Mouse (Mus musculus): ENCODE data around the gene Stat6. TPM values are rescaled to one million over a fixed set of nuclear protein-coding genes. Genes with fewer than 3 reads are reported as not detected.

Stat6 gene
- polyA plus RNA-seq, 1 experiment from 2014 or later: 6.8 TPM

DNA sequence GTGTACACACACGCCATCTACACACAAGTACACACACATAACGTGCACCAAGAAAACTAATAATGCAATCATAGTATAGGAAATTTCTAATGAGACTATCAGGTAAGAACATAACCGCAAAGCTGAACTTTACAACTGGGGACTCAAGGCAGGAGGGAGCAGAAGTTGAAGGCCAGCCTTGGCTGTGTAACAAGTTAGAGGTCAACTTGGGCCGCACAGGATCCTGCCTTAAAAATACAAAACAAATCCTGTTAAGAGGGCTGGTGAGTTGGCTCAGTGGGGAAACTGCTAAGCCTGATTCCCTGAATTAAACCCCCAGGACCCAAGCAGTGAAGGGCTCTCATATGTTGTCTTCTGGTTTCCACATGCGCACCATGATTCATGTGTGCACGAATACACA, 40.6 kb upstream of the Stat6 start:
- no peaks in the 10 kb centered on the region for H3K27me3 ChIP-seq (ENCODE audit: control insufficient read depth, insufficient read depth, low read length)
- no peaks in the 10 kb centered on the region for H3K4me1 ChIP-seq (ENCODE audit: control insufficient read depth, insufficient read depth, low read length)
- no peaks in the 10 kb centered on the region for H3K9me3 ChIP-seq (ENCODE audit: control insufficient read depth, low read length)
- H3K9ac ChIP-seq (ENCODE audit: low read length): no peak overlapping the region
- ATAC-seq (ENCODE audit: insufficient read depth, low FRiP score, low TSS enrichment) (no peak), DNase-seq (ENCODE audit: low spot score) (no peak)
- no peak overlapping the region for H3K27ac ChIP-seq (ENCODE audit: low read depth, low read length)
- peaks cover 9% of the 10 kb centered on the region; the same call in 1 of the 2 replicates for H3K36me3 ChIP-seq (ENCODE audit: control insufficient read depth, insufficient read depth, low read length)
- no peak overlapping the region for H3K4me3 ChIP-seq (ENCODE audit: low read depth, low read length)
- whole genome bisulfite sequencing: 92% methylated on average over 6 of the region's 6 CpGs
- no peak overlapping the region for H3K4me2 ChIP-seq (ENCODE audit: low read depth)

GRCm38 (mm10) chr10:127603437-127604371, 39.1 kb upstream of the Stat6 start:
- 77% methylated on average over 13 of the region's 13 CpGs for WGBS
- Histone ChIP-seq H3K4me2 (ENCODE audit: low read depth) (no peak overlapping the region), H3K4me1 (ENCODE audit: control insufficient read depth, insufficient read depth, low read length) (no peaks in the 10 kb centered on the region)

DNA sequence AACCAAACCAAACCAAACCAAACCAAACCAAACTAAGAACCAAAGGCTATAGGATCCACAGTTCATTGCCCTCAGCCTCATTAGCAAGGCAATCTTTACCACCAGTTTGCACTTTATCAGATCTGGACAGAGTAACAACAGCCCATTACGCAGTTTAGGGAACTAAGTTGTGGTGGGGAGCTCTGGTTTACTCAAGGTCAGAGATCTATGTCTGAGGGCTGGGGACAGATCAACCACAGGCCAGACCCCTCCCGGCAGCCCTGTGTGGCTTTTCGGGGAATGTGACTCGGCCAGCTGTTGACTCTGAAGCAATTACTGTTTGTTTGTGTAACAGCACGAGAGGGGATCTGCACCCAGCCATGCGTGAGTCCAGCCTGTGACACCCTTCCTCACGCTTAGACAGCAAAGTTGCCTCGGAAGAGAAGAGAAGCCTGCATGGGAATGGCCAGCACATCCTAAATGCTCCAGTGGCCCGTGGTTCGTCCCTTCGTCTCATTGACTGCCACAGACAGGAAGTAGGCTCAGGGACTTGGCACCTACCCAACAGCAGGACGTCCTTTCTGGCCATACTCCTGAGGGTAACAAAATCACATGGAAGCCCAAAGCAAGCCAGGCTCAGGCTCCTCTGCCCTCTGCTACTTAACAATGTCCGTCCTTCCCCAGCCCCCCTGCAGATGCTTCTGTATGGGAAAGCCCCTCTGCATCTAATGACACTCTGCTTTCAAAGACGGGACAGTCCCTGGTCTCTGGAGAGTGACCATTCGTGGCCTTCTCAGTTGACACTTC, 38.1 kb upstream of the Stat6 start:
- ATAC-seq (ENCODE audit: insufficient read depth, low FRiP score, low TSS enrichment): no peak
- WGBS: 65% methylated on average over 15 of the region's 15 CpGs
- Histone ChIP-seq H3K4me3 (ENCODE audit: low read depth, low read length) (no peak overlapping the region), H3K9me3 (ENCODE audit: control insufficient read depth, low read length) (no peaks in the 10 kb centered on the region), H3K4me2 (ENCODE audit: low read depth) (no peak overlapping the region), H3K4me1 (ENCODE audit: control insufficient read depth, insufficient read depth, low read length) (no peaks in the 10 kb centered on the region), H3K27me3 (ENCODE audit: control insufficient read depth, insufficient read depth, low read length) (no peaks in the 10 kb centered on the region), H3K27ac (ENCODE audit: low read depth, low read length) (no peak overlapping the region), H3K36me3 (ENCODE audit: control insufficient read depth, insufficient read depth, low read length) (peaks cover 15% of the 10 kb centered on the region), H3K9ac (ENCODE audit: low read length) (no peak overlapping the region)
- DNase-seq (ENCODE audit: low spot score): no peak

More at GRCm38 (mm10) chr10:127603437-127604371, 39.1 kb upstream of the Stat6 start:
- no peak overlapping the region for H3K27ac ChIP-seq (ENCODE audit: low read depth, low read length)
- no peak for DNase-seq (ENCODE audit: low spot score)
- ATAC-seq (ENCODE audit: insufficient read depth, low FRiP score, low TSS enrichment): no peak
- no peaks in the 10 kb centered on the region for H3K27me3 ChIP-seq (ENCODE audit: control insufficient read depth, insufficient read depth, low read length)
- H3K9me3 ChIP-seq (ENCODE audit: control insufficient read depth, low read length): no peaks in the 10 kb centered on the region
- peaks cover 15% of the 10 kb centered on the region for H3K36me3 ChIP-seq (ENCODE audit: control insufficient read depth, insufficient read depth, low read length)
- no peak overlapping the region for H3K4me3 ChIP-seq (ENCODE audit: low read depth, low read length)
- no peak overlapping the region for H3K9ac ChIP-seq (ENCODE audit: low read length)

GRCm38 (mm10) chr10:127605251-127605547, 37.6 kb upstream of the Stat6 start:
- ATAC-seq (ENCODE audit: insufficient read depth, low FRiP score, low TSS enrichment) (no peak), DNase-seq (ENCODE audit: low spot score) (no peak)
- no peak overlapping the region for H3K27ac ChIP-seq (ENCODE audit: low read depth, low read length)
- H3K36me3 ChIP-seq (ENCODE audit: control insufficient read depth, insufficient read depth, low read length): peaks cover 15% of the 10 kb centered on the region
- WGBS: 77% methylated on average over 8 of the region's 8 CpGs
- H3K9ac ChIP-seq (ENCODE audit: low read length): no peak overlapping the region
- no peaks in the 10 kb centered on the region for H3K4me1 ChIP-seq (ENCODE audit: control insufficient read depth, insufficient read depth, low read length)
- H3K9me3 ChIP-seq (ENCODE audit: control insufficient read depth, low read length): no peaks in the 10 kb centered on the region
- H3K4me3 ChIP-seq (ENCODE audit: low read depth, low read length): no peak overlapping the region
- H3K4me2 ChIP-seq (ENCODE audit: low read depth): no peak overlapping the region
- H3K27me3 ChIP-seq (ENCODE audit: control insufficient read depth, insufficient read depth, low read length): no peaks in the 10 kb centered on the region

GRCm38 (mm10) chr10:127605756-127606155, 37.0 kb upstream of the Stat6 start:
- WGBS: 94% methylated on average over 9 of the region's 9 CpGs
- peaks cover 15% of the 10 kb centered on the region for H3K36me3 ChIP-seq (ENCODE audit: control insufficient read depth, insufficient read depth, low read length)
- H3K4me2 ChIP-seq (ENCODE audit: low read depth): no peak overlapping the region
- no peak overlapping the region for H3K4me3 ChIP-seq (ENCODE audit: low read depth, low read length)
- no peaks in the 10 kb centered on the region for H3K4me1 ChIP-seq (ENCODE audit: control insufficient read depth, insufficient read depth, low read length)
- ATAC-seq (ENCODE audit: insufficient read depth, low FRiP score, low TSS enrichment): no peak
- no peaks in the 10 kb centered on the region for H3K9me3 ChIP-seq (ENCODE audit: control insufficient read depth, low read length)
- H3K9ac ChIP-seq (ENCODE audit: low read length): no peak overlapping the region
- no peaks in the 10 kb centered on the region for H3K27me3 ChIP-seq (ENCODE audit: control insufficient read depth, insufficient read depth, low read length)
- no peak for DNase-seq (ENCODE audit: low spot score)
- H3K27ac ChIP-seq (ENCODE audit: low read depth, low read length): no peak overlapping the region

DNA sequence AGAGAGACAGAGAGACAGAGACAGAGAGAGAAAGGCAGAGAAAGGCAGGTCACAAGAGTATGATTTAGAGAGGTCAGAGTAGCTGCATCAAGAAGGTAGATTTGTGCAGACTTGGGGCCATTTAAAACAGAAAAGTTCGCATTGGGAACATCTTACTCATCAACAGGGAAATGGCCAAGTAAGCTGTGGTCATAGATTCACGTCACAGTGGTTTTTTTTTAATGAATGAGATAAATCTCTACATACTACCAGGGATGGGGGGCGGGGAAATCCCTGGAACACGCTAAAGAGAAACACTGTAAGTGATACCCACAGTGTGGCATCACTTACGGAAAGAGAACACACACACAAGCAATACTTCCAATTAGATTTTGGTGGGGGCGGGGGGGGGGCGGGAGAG, 35.7 kb upstream of the Stat6 start:
- DNase-seq (ENCODE audit: low spot score): no peak
- Histone ChIP-seq H3K4me2 (ENCODE audit: low read depth) (no peak overlapping the region), H3K4me1 (ENCODE audit: control insufficient read depth, insufficient read depth, low read length) (no peaks in the 10 kb centered on the region), H3K9ac (ENCODE audit: low read length) (no peak overlapping the region), H3K27me3 (ENCODE audit: control insufficient read depth, insufficient read depth, low read length) (no peaks in the 10 kb centered on the region), H3K27ac (ENCODE audit: low read depth, low read length) (no peak overlapping the region), H3K9me3 (ENCODE audit: control insufficient read depth, low read length) (no peaks in the 10 kb centered on the region), H3K36me3 (ENCODE audit: control insufficient read depth, insufficient read depth, low read length) (peaks cover 23% of the 10 kb centered on the region), H3K4me3 (ENCODE audit: low read depth, low read length) (no peak overlapping the region)
- WGBS: 94% methylated on average over 7 of the region's 7 CpGs
- no peak for ATAC-seq (ENCODE audit: insufficient read depth, low FRiP score, low TSS enrichment)

DNA sequence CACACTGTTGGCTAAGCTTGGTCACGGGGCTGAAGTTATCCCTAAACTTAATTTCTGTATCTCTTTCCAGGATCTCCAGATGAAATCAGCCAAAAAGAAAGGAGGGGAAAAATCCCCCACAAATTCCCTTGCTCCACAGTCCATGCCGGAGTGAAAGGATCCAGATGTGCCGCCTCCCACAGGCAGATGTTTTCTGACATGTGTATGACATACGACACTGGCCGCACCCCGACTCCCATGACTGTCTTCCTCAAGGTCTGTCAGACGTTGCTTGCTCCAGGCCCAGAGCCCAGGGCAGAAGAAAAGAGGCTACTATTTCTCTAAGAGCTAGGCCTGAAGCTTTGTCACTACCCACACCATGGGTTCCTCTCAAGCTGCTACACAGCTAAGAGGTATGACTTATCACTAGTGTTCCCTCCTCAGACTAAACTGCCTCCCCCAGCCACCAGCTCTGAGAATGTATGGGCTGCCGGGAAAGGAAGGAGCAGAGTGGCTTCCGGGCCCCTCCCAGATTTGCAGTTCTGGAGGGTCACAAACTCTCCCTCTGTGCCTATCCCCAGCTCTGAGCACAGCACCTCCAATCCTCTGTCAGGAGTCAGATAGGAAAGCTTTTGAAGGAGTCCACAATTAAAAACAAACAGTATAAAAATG, 33.2 kb upstream of the Stat6 start:
- Histone ChIP-seq H3K4me2 (ENCODE audit: low read depth) (no peak overlapping the region), H3K9ac (ENCODE audit: low read length) (no peak overlapping the region), H3K27me3 (ENCODE audit: control insufficient read depth, insufficient read depth, low read length) (no peaks in the 10 kb centered on the region), H3K9me3 (ENCODE audit: control insufficient read depth, low read length) (no peaks in the 10 kb centered on the region), H3K27ac (ENCODE audit: low read depth, low read length) (no peak overlapping the region), H3K4me1 (ENCODE audit: control insufficient read depth, insufficient read depth, low read length) (peaks cover 5% of the 10 kb centered on the region; the same call in 1 of the 2 replicates), H3K36me3 (ENCODE audit: control insufficient read depth, insufficient read depth, low read length) (peaks cover 22% of the 10 kb centered on the region), H3K4me3 (ENCODE audit: low read depth, low read length) (no peak overlapping the region)
- WGBS: 66% methylated on average over 9 of the region's 9 CpGs
- ATAC-seq (ENCODE audit: insufficient read depth, low FRiP score, low TSS enrichment): no peak
- DNase-seq (ENCODE audit: low spot score): no peak

GRCm38 (mm10) chr10:127610066-127610415, 32.7 kb upstream of the Stat6 start:
- 91% methylated on average over 9 of the region's 9 CpGs for WGBS
- H3K9ac ChIP-seq (ENCODE audit: low read length): no peak overlapping the region

More at GRCm38 (mm10) chr10:127610066-127610415, 32.7 kb upstream of the Stat6 start:
- DNase-seq (ENCODE audit: low spot score) (no peak), ATAC-seq (ENCODE audit: insufficient read depth, low FRiP score, low TSS enrichment) (no peak)
- Histone ChIP-seq H3K4me3 (ENCODE audit: low read depth, low read length) (no peak overlapping the region), H3K27me3 (ENCODE audit: control insufficient read depth, insufficient read depth, low read length) (no peaks in the 10 kb centered on the region), H3K4me1 (ENCODE audit: control insufficient read depth, insufficient read depth, low read length) (peaks cover 10% of the 10 kb centered on the region), H3K9me3 (ENCODE audit: control insufficient read depth, low read length) (no peaks in the 10 kb centered on the region), H3K27ac (ENCODE audit: low read depth, low read length) (no peak overlapping the region), H3K4me2 (ENCODE audit: low read depth) (no peak overlapping the region), H3K36me3 (ENCODE audit: control insufficient read depth, insufficient read depth, low read length) (peaks cover 19% of the 10 kb centered on the region)
